Mouse (Mus musculus) MEL (cell line): ENCODE results near the gene Noa1.

Source experiments
- CHD2 ChIP-seq: IDR thresholded peaks from 2 replicates; pipeline ENCODE4 v1.6.1; 2011; ENCODE audit warnings: low read length, improper control_type of control experiment
- CTCF ChIP-seq, 3 experiments: IDR thresholded peaks in 2 of 3; conservative IDR thresholded peaks in 1 of 3; 2 replicates each; pipeline ENCODE4 v1.5.1; 2011 to 2012; ENCODE audit warnings: low read length in 3 of 3, low read depth in 2 of 3, mild to moderate bottlenecking in 2 of 3, improper control_type of control experiment in 1 of 3, inconsistent platforms in 1 of 3, mixed read lengths in 1 of 3, moderate library complexity in 1 of 3; ENCODE audit not compliant: control insufficient read depth in 1 of 3, insufficient read depth in 1 of 3, poor library complexity in 1 of 3, severe bottlenecking in 1 of 3
- EP300 ChIP-seq, 2 experiments: IDR thresholded peaks; 2 replicates each; pipeline ENCODE4 v1.6.1; 2011; ENCODE audit warnings: improper control_type of control experiment in 2 of 2, low read length in 2 of 2, low read depth in 1 of 2, mild to moderate bottlenecking in 1 of 2
- KAT2A ChIP-seq: conservative IDR thresholded peaks from 2 replicates; pipeline ENCODE4 v1.6.1; 2012; ENCODE audit warnings: low read depth, low read length, improper control_type of control experiment, inconsistent platforms
- MAFK ChIP-seq: IDR thresholded peaks from 2 replicates; pipeline ENCODE4 v1.6.1; 2011; ENCODE audit warnings: low read depth, mild to moderate bottlenecking, low read length, improper control_type of control experiment, borderline replicate concordance
- MAX ChIP-seq: IDR thresholded peaks from 2 replicates; pipeline ENCODE4 v1.6.1; 2011; ENCODE audit warnings: low read length, improper control_type of control experiment
- MAZ ChIP-seq: IDR thresholded peaks from 2 replicates; pipeline ENCODE4 v1.6.1; 2012; ENCODE audit warnings: low read depth, mild to moderate bottlenecking, inconsistent platforms, low read length, improper control_type of control experiment
- POLR2A ChIP-seq, 2 experiments: IDR thresholded peaks; 2 replicates each; pipeline ENCODE4 v1.6.1; 2011 to 2012; ENCODE audit warnings: low read length in 2 of 2, mild to moderate bottlenecking in 2 of 2, control low read depth in 1 of 2, improper control_type of control experiment in 1 of 2, low read depth in 1 of 2, moderate library complexity in 1 of 2; ENCODE audit not compliant: control insufficient read depth in 1 of 2, insufficient read depth in 1 of 2, poor library complexity in 1 of 2
- USF1 ChIP-seq: IDR thresholded peaks from 2 replicates; pipeline ENCODE4 v1.6.1; 2014; ENCODE audit warnings: low read depth, mild to moderate bottlenecking, inconsistent platforms, low read length, improper control_type of control experiment, moderate library complexity
- USF2 ChIP-seq, 2 experiments: IDR thresholded peaks; 2 replicates each; pipeline ENCODE4 v1.6.1; 2011 to 2012; ENCODE audit warnings: improper control_type of control experiment in 2 of 2, low read length in 2 of 2, borderline replicate concordance in 1 of 2, inconsistent platforms in 1 of 2, low read depth in 1 of 2, mild to moderate bottlenecking in 1 of 2; ENCODE audit not compliant: insufficient read depth in 1 of 2
- ZC3H11A ChIP-seq: IDR thresholded peaks from 2 replicates; pipeline ENCODE4 v1.6.1; 2012; ENCODE audit warnings: low read depth, mild to moderate bottlenecking, inconsistent platforms, low read length, improper control_type of control experiment

GRCm38 (mm10) chr5:77340033-77340432 lies 30.1 kb upstream of the Noa1 start:
- no peak for TF ChIP-seq KAT2A
- no peak for TF ChIP-seq CTCF (IDR thresholded peaks at IDR 0.05 in 2 of 3, conservative IDR thresholded peaks at IDR 0.05 in 1 of 3; ENCODE audit: control insufficient read depth in 1 of 3, insufficient read depth in 1 of 3, low read depth in 2 of 3, low read length in 3 of 3, poor library complexity in 1 of 3, severe bottlenecking in 1 of 3)
- TF ChIP-seq MAX: no peak
- no peak for TF ChIP-seq EP300 (IDR thresholded peaks at IDR 0.05; ENCODE audit: low read depth in 1 of 2, low read length in 2 of 2)
- TF ChIP-seq MAZ: no peak
- no peak for TF ChIP-seq ZC3H11A
- TF ChIP-seq MAFK: no peak
- no peak for TF ChIP-seq USF1
- TF ChIP-seq POLR2A (IDR thresholded peaks at IDR 0.05; ENCODE audit: control insufficient read depth in 1 of 2, insufficient read depth in 1 of 2, low read depth in 1 of 2, low read length in 2 of 2, poor library complexity in 1 of 2): no peak
- no peak for TF ChIP-seq CHD2
- TF ChIP-seq USF2 (IDR thresholded peaks at IDR 0.05; ENCODE audit: borderline replicate concordance in 1 of 2, insufficient read depth in 1 of 2, low read depth in 1 of 2, low read length in 2 of 2): no peak
